Comparison of ENCODE assay signal across 8 mouse cellular contexts in the genomic region with DNA sequence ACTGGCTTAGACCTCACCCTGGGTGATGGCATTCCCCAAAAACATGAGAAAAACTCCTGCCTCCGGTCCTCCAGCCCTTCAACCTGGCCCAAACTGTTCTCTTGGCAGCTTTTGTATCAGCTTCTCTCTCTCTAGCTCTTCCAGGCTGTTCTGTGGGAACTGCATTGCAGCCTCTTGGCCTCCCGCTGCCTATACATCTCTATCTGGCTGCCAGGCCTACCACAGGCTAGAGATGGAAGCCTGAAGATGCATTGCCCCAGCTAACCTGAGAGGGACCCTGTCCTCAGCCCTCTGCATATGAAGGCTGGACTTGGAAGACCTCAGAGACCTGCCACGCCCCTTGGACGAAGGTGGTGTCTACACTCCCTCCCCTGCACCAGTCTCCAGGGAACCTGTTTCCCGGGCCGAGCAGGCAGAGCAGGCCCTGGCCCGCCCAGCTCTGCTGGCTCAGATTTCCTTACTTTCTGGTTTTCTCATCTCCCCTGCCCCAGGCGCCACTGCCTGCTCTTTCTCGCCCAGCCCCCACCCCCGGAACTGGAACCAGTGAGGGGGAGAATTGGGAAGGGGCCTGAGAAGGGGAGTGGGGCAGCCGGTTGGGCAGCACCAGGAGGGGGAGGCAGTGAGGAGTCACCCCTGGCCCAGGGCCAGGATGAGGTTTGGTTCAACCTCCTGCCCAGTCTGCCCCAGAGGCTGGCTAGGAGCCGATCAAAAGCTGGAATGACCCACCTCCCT. TPM values are rescaled to one million over a fixed set of nuclear protein-coding genes. Genes with fewer than 3 reads are reported as not detected.
A peak's percentile ranks its signal among the peaks of the same experiment; 100 is the strongest.
DNase-seq lines count a peak whose midpoint lies in the region; ATAC-seq and TF ChIP-seq lines count a peak whose summit lies in the region.

No protein-coding gene starts in this region.

- 15% methylated on average over 12 of the region's 12 CpGs for WGBS in forebrain, embryonic 11.5 days
- 10% methylated on average over 12 of the region's 12 CpGs for WGBS in forebrain, postnatal 0 days
- WGBS in heart, embryonic 14.5 days = 22% methylated on average over 12 of the region's 12 CpGs

- H3K9ac ChIP-seq in forebrain, embryonic 11.5 days (ENCODE audit: low read length) = no peak overlapping the region; the same call in 1 of the 2 replicates
- no peak overlapping the region for H3K9ac ChIP-seq in forebrain, postnatal 0 days
- H3K9ac ChIP-seq in heart, embryonic 14.5 days (ENCODE audit: low read length) = no peak overlapping the region

- H3K27ac ChIP-seq in forebrain, embryonic 11.5 days (ENCODE audit: low read depth, low read length) = no peak overlapping the region
- H3K27ac ChIP-seq in forebrain, postnatal 0 days (ENCODE audit: low read depth, low read length) = no peak overlapping the region
- H3K27ac ChIP-seq in heart, embryonic 14.5 days (replicated peaks in 1 of 2; ENCODE audit: control insufficient read depth in 1 of 2, insufficient read depth in 1 of 2, low read depth in 2 of 2, low read length in 2 of 2) = peak overlapping the region; percentile 29 to 51; a peak in 3 of 4 replicates

- H3K4me3 ChIP-seq in forebrain, embryonic 11.5 days (ENCODE audit: low read depth, low read length) = no peak overlapping the region
- H3K4me3 ChIP-seq in forebrain, postnatal 0 days (ENCODE audit: low read depth, low read length) = no peak overlapping the region
- no peak overlapping the region for H3K4me3 ChIP-seq in heart, embryonic 14.5 days (ENCODE audit: control insufficient read depth in 1 of 2, insufficient read depth in 1 of 2, low read depth in 1 of 2, low read length in 2 of 2)

- DNase-seq in forebrain, embryonic 11.5 days (ENCODE audit: low spot score) = peak; percentile 77
- no peak for DNase-seq in forebrain, postnatal 0 days
- peak; percentile 82 for DNase-seq in embryo, embryonic 10 days (ENCODE audit: low spot score)
- peak; percentile 80 for DNase-seq in kidney, postnatal 14 days
- DNase-seq in ovary, adult 18-20 months (ENCODE audit: low spot score) = peak; percentile 53
- DNase-seq in left cerebral cortex, adult 11 months (ENCODE audit: low spot score) = no peak

- no peak for ATAC-seq in forebrain, embryonic 11.5 days (replicated peaks; ENCODE audit: low FRiP score)
- no peak for ATAC-seq in forebrain, postnatal 0 days
- ATAC-seq in heart, embryonic 14.5 days (ENCODE audit: insufficient number of reproducible peaks, insufficient read depth, low FRiP score, low read depth) = 0 out of 2 replicates have a peak, but pooled peaks have one; percentile 6
- ATAC-seq in inflammation-experienced regulatory T-cells, adult 6 months = no peak

- H3K4me2 ChIP-seq in forebrain, embryonic 11.5 days (ENCODE audit: low read depth, low read length, severe bottlenecking) = no peak overlapping the region
- no peak overlapping the region for H3K4me2 ChIP-seq in forebrain, postnatal 0 days (ENCODE audit: low read depth)
- H3K4me2 ChIP-seq in heart, embryonic 14.5 days (ENCODE audit: low read length) = peak overlapping the region; percentile 24; the same call in 1 of the 2 replicates

- H3K27me3 ChIP-seq in forebrain, embryonic 11.5 days (ENCODE audit: control insufficient read depth, insufficient read depth, low read length) = peaks cover 6% of the 10 kb centered on the region; the same call in 1 of the 2 replicates
- H3K27me3 ChIP-seq in forebrain, postnatal 0 days (ENCODE audit: insufficient read depth, low read length) = no peaks in the 10 kb centered on the region
- H3K27me3 ChIP-seq in heart, embryonic 14.5 days (ENCODE audit: control insufficient read depth, insufficient read depth, low read length) = peaks cover 11% of the 10 kb centered on the region

- TF ChIP-seq CTCF in forebrain, postnatal 0 days (IDR thresholded peaks at IDR 0.05; ENCODE audit: low read depth) = no peak

- no peaks in the 10 kb centered on the region for H3K9me3 ChIP-seq in forebrain, embryonic 11.5 days (ENCODE audit: control insufficient read depth, low read length)
- no peaks in the 10 kb centered on the region for H3K9me3 ChIP-seq in forebrain, postnatal 0 days (ENCODE audit: low read length)
- no peaks in the 10 kb centered on the region for H3K9me3 ChIP-seq in heart, embryonic 14.5 days (ENCODE audit: control insufficient read depth, low read length)

- no peaks in the 10 kb centered on the region for H3K36me3 ChIP-seq in forebrain, embryonic 11.5 days (ENCODE audit: control insufficient read depth, insufficient read depth, low read length)
- no peaks in the 10 kb centered on the region for H3K36me3 ChIP-seq in forebrain, postnatal 0 days (ENCODE audit: insufficient read depth)
- H3K36me3 ChIP-seq in heart, embryonic 14.5 days (ENCODE audit: control insufficient read depth, insufficient read depth, low read length) = no peaks in the 10 kb centered on the region

- peaks cover 14% of the 10 kb centered on the region; the same call in 1 of the 2 replicates for H3K4me1 ChIP-seq in forebrain, embryonic 11.5 days (replicated peaks; ENCODE audit: control insufficient read depth, insufficient read depth, low read length)
- no peaks in the 10 kb centered on the region for H3K4me1 ChIP-seq in forebrain, postnatal 0 days (ENCODE audit: insufficient read depth)
- peaks cover 21 to 27% of the 10 kb centered on the region in 2 experiments for H3K4me1 ChIP-seq in heart, embryonic 14.5 days (ENCODE audit: control insufficient read depth in 2 of 2, insufficient read depth in 2 of 2, low read length in 2 of 2)

RNA-seq across cellular contexts. Expression of gene Sema3f, which starts 4.1 kb away (rescaled TPM):
- polyA plus RNA-seq in forebrain, embryonic 11.5 days (2014; fragmentation: Nextera tagmentation; extraction: Ambion mirVana) = 13.2 and 15.9 TPM in 2 replicates
- total RNA-seq in forebrain, postnatal 0 days (2014; rRNA removed) = 56.6 and 61.4 TPM in 2 replicates
- 7.1 and 7.8 TPM in 2 replicates for polyA plus RNA-seq in forebrain, postnatal 0 days (2015; fragmentation: Nextera tagmentation; extraction: Ambion mirVana)
- 4.6 and 6.2 TPM in 2 replicates for polyA plus RNA-seq in heart, embryonic 14.5 days (2014; fragmentation: Nextera tagmentation; extraction: Ambion mirVana)
- polyA plus RNA-seq in inflammation-experienced regulatory T-cells, adult 6 months (2017; shearing (Covaris generic)) = not detected

RNA-seq across cellular contexts. Expression of gene Gnat1, which starts 34.9 kb away (rescaled TPM):
- polyA plus RNA-seq in forebrain, embryonic 11.5 days (2014; fragmentation: Nextera tagmentation; extraction: Ambion mirVana) = 1.6 and 2.6 TPM in 2 replicates
- 0.24 TPM in 1 of 2 replicates, not detected in the other for total RNA-seq in forebrain, postnatal 0 days (2014; rRNA removed)
- polyA plus RNA-seq in forebrain, postnatal 0 days (2015; fragmentation: Nextera tagmentation; extraction: Ambion mirVana) = 0.73 and 1.8 TPM in 2 replicates
- 0.63 and 1.7 TPM in 2 replicates for polyA plus RNA-seq in heart, embryonic 14.5 days (2014; fragmentation: Nextera tagmentation; extraction: Ambion mirVana)
- polyA plus RNA-seq in inflammation-experienced regulatory T-cells, adult 6 months (2017; shearing (Covaris generic)) = 1 to 10 TPM in 1 of 3 experiments, under 1 TPM in 1, not detected in 1; 0.58 to 1.1 TPM

RNA-seq across cellular contexts. Expression of gene Slc38a3, which starts 45.1 kb away (rescaled TPM):
- 6.7 TPM in 2 replicates for polyA plus RNA-seq in forebrain, embryonic 11.5 days (2014; fragmentation: Nextera tagmentation; extraction: Ambion mirVana)
- total RNA-seq in forebrain, postnatal 0 days (2014; rRNA removed) = 43.5 and 60.9 TPM in 2 replicates
- polyA plus RNA-seq in forebrain, postnatal 0 days (2015; fragmentation: Nextera tagmentation; extraction: Ambion mirVana) = 38.7 and 39.8 TPM in 2 replicates
- polyA plus RNA-seq in heart, embryonic 14.5 days (2014; fragmentation: Nextera tagmentation; extraction: Ambion mirVana) = 2.7 TPM in 2 replicates
- not detected for polyA plus RNA-seq in inflammation-experienced regulatory T-cells, adult 6 months (2017; shearing (Covaris generic))

RNA-seq across cellular contexts. Expression of gene Rbm5, which starts 56.4 kb away (rescaled TPM):
- 198 and 206 TPM in 2 replicates for polyA plus RNA-seq in forebrain, embryonic 11.5 days (2014; fragmentation: Nextera tagmentation; extraction: Ambion mirVana)
- total RNA-seq in forebrain, postnatal 0 days (2014; rRNA removed) = 173 and 208 TPM in 2 replicates
- polyA plus RNA-seq in forebrain, postnatal 0 days (2015; fragmentation: Nextera tagmentation; extraction: Ambion mirVana) = 111 and 152 TPM in 2 replicates
- polyA plus RNA-seq in heart, embryonic 14.5 days (2014; fragmentation: Nextera tagmentation; extraction: Ambion mirVana) = 116 and 118 TPM in 2 replicates
- 100 to 1,000 TPM; 305 to 399 (median 332) TPM for polyA plus RNA-seq in inflammation-experienced regulatory T-cells, adult 6 months (2017; shearing (Covaris generic))

Comparison
In these comparisons a context has a peak if more than half of its experiments do, and no peak if none do; other contexts are left out.
1. DNase-seq: peak in forebrain, embryonic 11.5 days (single experiment), embryo, embryonic 10 days (single experiment), kidney, postnatal 14 days (single experiment) and ovary, adult 18-20 months (single experiment); none in forebrain, postnatal 0 days (single experiment) and left cerebral cortex, adult 11 months (single experiment).
2. H3K27ac ChIP-seq: peak in heart, embryonic 14.5 days (2 of 2); none in forebrain, embryonic 11.5 days (single experiment) and forebrain, postnatal 0 days (single experiment).